Mouse (Mus musculus): ENCODE data around the gene Zbtb34. TPM values are rescaled to one million over a fixed set of nuclear protein-coding genes. Genes with fewer than 3 reads are reported as not detected.

Gene Zbtb34
- polyA plus RNA-seq, 1 experiment = 16.2 TPM

GRCm38 (mm10) chr2:33364656-33365055 lies 66.5 kb downstream of the Zbtb34 start:
- no peak overlapping the region for H3K27ac ChIP-seq (ENCODE audit: insufficient read depth, low read length)
- TF ChIP-seq CTCF (IDR thresholded peaks at IDR 0.05; ENCODE audit: extremely low read depth, insufficient read depth, low read length) = no peak
- TF ChIP-seq POLR2A (IDR thresholded peaks at IDR 0.05; ENCODE audit: extremely low read depth, insufficient read depth, low read length) = no peak
- peaks cover 22% of the 10 kb centered on the region for H3K4me1 ChIP-seq (ENCODE audit: control insufficient read depth, insufficient read depth, low read length)
- no peak overlapping the region for H3K4me3 ChIP-seq (ENCODE audit: insufficient read depth, low read length)

- no peak for TF ChIP-seq POLR2A (IDR thresholded peaks at IDR 0.05; ENCODE audit: extremely low read depth, insufficient read depth, low read length)
- TF ChIP-seq CTCF (IDR thresholded peaks at IDR 0.05; ENCODE audit: extremely low read depth, insufficient read depth, low read length) = no peak
- peaks cover 20% of the 10 kb centered on the region for H3K4me1 ChIP-seq (ENCODE audit: control insufficient read depth, insufficient read depth, low read length)
- H3K27ac ChIP-seq (ENCODE audit: insufficient read depth, low read length) = no peak overlapping the region
- H3K4me3 ChIP-seq (ENCODE audit: insufficient read depth, low read length) = no peak overlapping the region
These were observed 67.2 kb downstream of the Zbtb34 start for GRCm38 (mm10) chr2:33363890-33364289.

DNA sequence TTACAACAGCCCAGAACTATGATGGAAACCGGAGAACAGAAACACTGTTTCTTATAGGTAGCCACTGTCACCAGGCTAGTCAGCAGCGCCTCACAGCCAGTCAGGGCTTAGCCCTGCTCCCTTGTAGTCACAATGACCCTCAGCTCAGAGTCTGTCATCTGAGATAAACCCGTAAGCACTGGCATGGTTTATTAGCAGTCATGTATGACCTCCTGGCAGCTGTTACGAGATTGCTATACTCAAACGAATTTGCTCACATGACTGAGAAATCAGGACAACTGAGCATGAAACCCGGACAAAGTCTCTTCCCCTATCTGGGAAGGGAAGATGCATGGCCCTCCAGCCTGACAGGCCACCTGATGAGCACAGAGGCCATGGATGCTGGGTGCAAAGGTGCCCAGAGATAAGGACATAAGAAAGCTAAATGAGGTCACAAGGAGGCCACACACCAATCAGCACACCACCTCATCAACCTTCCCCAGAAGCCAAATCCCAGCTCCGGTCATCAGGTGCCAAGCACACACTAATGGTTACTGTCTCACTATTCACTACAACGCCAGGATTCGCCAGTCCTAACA lies 69.9 kb downstream of the Zbtb34 start:
- H3K27ac ChIP-seq (ENCODE audit: insufficient read depth, low read length) = no peak overlapping the region
- TF ChIP-seq POLR2A (IDR thresholded peaks at IDR 0.05; ENCODE audit: extremely low read depth, insufficient read depth, low read length) = no peak
- TF ChIP-seq CTCF (IDR thresholded peaks at IDR 0.05; ENCODE audit: extremely low read depth, insufficient read depth, low read length) = no peak
- H3K4me1 ChIP-seq (ENCODE audit: control insufficient read depth, insufficient read depth, low read length) = peaks cover 13% of the 10 kb centered on the region
- no peak overlapping the region for H3K4me3 ChIP-seq (ENCODE audit: insufficient read depth, low read length)

GRCm38 (mm10) chr2:33360564-33360963 lies 70.6 kb downstream of the Zbtb34 start:
- no peak for TF ChIP-seq CTCF (IDR thresholded peaks at IDR 0.05; ENCODE audit: extremely low read depth, insufficient read depth, low read length)
- no peak for TF ChIP-seq POLR2A (IDR thresholded peaks at IDR 0.05; ENCODE audit: extremely low read depth, insufficient read depth, low read length)
- Histone ChIP-seq H3K4me1 (ENCODE audit: control insufficient read depth, insufficient read depth, low read length) (peaks cover 10% of the 10 kb centered on the region), H3K27ac (ENCODE audit: insufficient read depth, low read length) (no peak overlapping the region), H3K4me3 (ENCODE audit: insufficient read depth, low read length) (no peak overlapping the region)

- no peak overlapping the region for H3K4me3 ChIP-seq (ENCODE audit: insufficient read depth, low read length)
- H3K4me1 ChIP-seq (ENCODE audit: control insufficient read depth, insufficient read depth, low read length) = peaks cover 7% of the 10 kb centered on the region
- no peak for TF ChIP-seq POLR2A (IDR thresholded peaks at IDR 0.05; ENCODE audit: extremely low read depth, insufficient read depth, low read length)
- no peak for TF ChIP-seq CTCF (IDR thresholded peaks at IDR 0.05; ENCODE audit: extremely low read depth, insufficient read depth, low read length)
- H3K27ac ChIP-seq (ENCODE audit: insufficient read depth, low read length) = no peak overlapping the region
These were observed 71.9 kb downstream of the Zbtb34 start for GRCm38 (mm10) chr2:33359184-33359583.

- TF ChIP-seq POLR2A (IDR thresholded peaks at IDR 0.05; ENCODE audit: extremely low read depth, insufficient read depth, low read length) = no peak
- TF ChIP-seq CTCF (IDR thresholded peaks at IDR 0.05; ENCODE audit: extremely low read depth, insufficient read depth, low read length) = no peak
- Histone ChIP-seq H3K4me1 (ENCODE audit: control insufficient read depth, insufficient read depth, low read length) (peaks cover 17% of the 10 kb centered on the region), H3K27ac (ENCODE audit: insufficient read depth, low read length) (no peak overlapping the region), H3K4me3 (ENCODE audit: insufficient read depth, low read length) (no peak overlapping the region)
These were observed 73.8 kb downstream of the Zbtb34 start for GRCm38 (mm10) chr2:33357250-33357838.

Other genes starting within 250 kb of the Zbtb34 start
- gene Angptl2, start 215.3 kb downstream of the Zbtb34 start, polyA plus RNA-seq (2012; rRNA removed) = 4.9 and 5.5 TPM in 2 replicates
- 66.0 and 66.6 TPM in 2 replicates for gene Ralgps1, start 59.8 kb downstream of the Zbtb34 start, polyA plus RNA-seq (2012; rRNA removed)
- gene Zbtb43, start 37.2 kb upstream of the Zbtb34 start, polyA plus RNA-seq (2012; rRNA removed) = 21.1 and 21.5 TPM in 2 replicates
- 0.15 and 0.23 TPM in 2 replicates for gene Lmx1b, start 209.2 kb upstream of the Zbtb34 start, polyA plus RNA-seq (2012; rRNA removed)